Mouse (Mus musculus) intestine, postnatal 0 days (tissue): ENCODE results near the gene Med27. TPM values are rescaled to one million over a fixed set of nuclear protein-coding genes. Genes with fewer than 3 reads are reported as not detected.

Experiments
- ATAC-seq: fragments of 200-750 bp; cut with Nextera tagmentation; 2 replicates; pipeline ENCODE4 v1.8.0; 2017; ENCODE audit warnings: mild to moderate bottlenecking, moderate TSS enrichment, moderate library complexity
- H3K27ac ChIP-seq: fragments of 300-500 bp; sonication (generic); 2 replicates; pipeline ENCODE4 v1.5.1; 2014; ENCODE audit warnings: mild to moderate bottlenecking, low read depth, low read length, moderate library complexity
- H3K27me3 ChIP-seq: fragments of 300-500 bp; sonication (generic); replicated peaks from 2 replicates; pipeline ENCODE4 v1.6.1; 2014; ENCODE audit warnings: low read length, mixed read lengths; ENCODE audit not compliant: control insufficient read depth, insufficient read depth
- H3K36me3 ChIP-seq: fragments of 300-500 bp; sonication (generic); 2 replicates; pipeline ENCODE4 v1.6.1; 2014; ENCODE audit warnings: mild to moderate bottlenecking, moderate library complexity; ENCODE audit not compliant: control insufficient read depth, insufficient read depth
- H3K4me1 ChIP-seq: fragments of 300-500 bp; sonication (generic); replicated peaks from 2 replicates; pipeline ENCODE4 v1.6.1; 2014; ENCODE audit warnings: antibody characterized with exemption, low read length, mixed read lengths; ENCODE audit not compliant: control insufficient read depth, insufficient read depth
- H3K4me2 ChIP-seq: fragments of 300-500 bp; sonication (generic); replicated peaks from 2 replicates; pipeline ENCODE4 v1.6.1; 2014; ENCODE audit warnings: low read depth, mild to moderate bottlenecking, moderate library complexity
- H3K4me3 ChIP-seq: fragments of 300-500 bp; sonication (generic); 2 replicates; pipeline ENCODE4 v1.5.1; 2014; ENCODE audit warnings: low read depth, low read length
- H3K9ac ChIP-seq: fragments of 300-500 bp; sonication (generic); 2 replicates; pipeline ENCODE4 v1.6.1; 2014; ENCODE audit warnings: mild to moderate bottlenecking, low read depth, low read length
- H3K9me3 ChIP-seq: fragments of 300-500 bp; sonication (generic); 2 replicates; pipeline ENCODE4 v1.6.1; 2016; ENCODE audit warnings: mixed run types; ENCODE audit not compliant: control insufficient read depth
- CTCF ChIP-seq: sonication (generic); IDR thresholded peaks from 2 replicates; pipeline ENCODE4 v1.5.1; 2016; ENCODE audit warnings: low read depth, mild to moderate bottlenecking, control low read depth, antibody characterized with exemption, moderate library complexity
- WGBS: fragments of 180-500 bp; shearing (Covaris S2); extraction: QIAGEN DNeasy Blood & Tissue Kit; methylation state at CpG from one replicate; pipeline ENCODE4 v1.1.7; 2014; 5-methylcytosine and 5-hydroxymethylcytosine counted together
- polyA plus RNA-seq: library from polyadenylated mRNA; unstranded; fragments of >200 nt; fragmentation: Nextera tagmentation; extraction: Ambion mirVana; gene quantifications from 2 replicates; pipeline ENCODE4 v1.2.1, GENCODE M21; 2015

Gene Med27
- polyA plus RNA-seq, 1 experiment from 2014 or later = 24.8 TPM

GRCm38 (mm10) chr2:29410884-29411283 lies 64.3 kb downstream of the Med27 start:
- Histone ChIP-seq H3K4me3 (no peak overlapping the region), H3K27me3 (no peaks in the 10 kb centered on the region), H3K4me1 (peaks cover 18% of the 10 kb centered on the region), H3K9me3 (no peaks in the 10 kb centered on the region), H3K9ac (no peak overlapping the region), H3K4me2 (no peak overlapping the region), H3K27ac (no peak overlapping the region), H3K36me3 (no peaks in the 10 kb centered on the region)
- WGBS = 82% methylated on average over 7 of the region's 7 CpGs
- ATAC-seq = no peak
- TF ChIP-seq CTCF = no peak

- Histone ChIP-seq H3K27me3 (no peaks in the 10 kb centered on the region), H3K9ac (no peak overlapping the region), H3K4me3 (no peak overlapping the region), H3K9me3 (no peaks in the 10 kb centered on the region), H3K4me1 (peaks cover 18% of the 10 kb centered on the region), H3K4me2 (no peak overlapping the region), H3K27ac (no peak overlapping the region), H3K36me3 (no peaks in the 10 kb centered on the region)
- TF ChIP-seq CTCF = no peak
- no peak for ATAC-seq
- 51% methylated on average over 3 of the region's 3 CpGs for WGBS
Observed at GRCm38 (mm10) chr2:29412458-29412857, 65.8 kb downstream of the Med27 start.

GRCm38 (mm10) chr2:29413259-29413993 lies 66.8 kb downstream of the Med27 start:
- Histone ChIP-seq H3K27me3 (no peaks in the 10 kb centered on the region), H3K9ac (no peak overlapping the region), H3K27ac (no peak overlapping the region), H3K36me3 (no peaks in the 10 kb centered on the region), H3K4me3 (no peak overlapping the region), H3K9me3 (no peaks in the 10 kb centered on the region), H3K4me2 (no peak overlapping the region; the same call in 1 of the 2 replicates), H3K4me1 (peaks cover 18% of the 10 kb centered on the region)
- no peak for ATAC-seq
- 38% methylated on average over 13 of the region's 13 CpGs for WGBS
- no peak for TF ChIP-seq CTCF

- Histone ChIP-seq H3K36me3 (no peaks in the 10 kb centered on the region), H3K9me3 (no peaks in the 10 kb centered on the region), H3K27me3 (no peaks in the 10 kb centered on the region), H3K9ac (no peak overlapping the region), H3K4me2 (no peak overlapping the region), H3K4me3 (no peak overlapping the region), H3K4me1 (peaks cover 18% of the 10 kb centered on the region), H3K27ac (no peak overlapping the region)
- no peak for ATAC-seq
- no peak for TF ChIP-seq CTCF
- 89% methylated on average over 7 of the region's 7 CpGs for WGBS
Observed at GRCm38 (mm10) chr2:29414852-29415473, 68.3 kb downstream of the Med27 start.

- H3K9me3 ChIP-seq = no peaks in the 10 kb centered on the region
- ATAC-seq = no peak
- no peak overlapping the region for H3K4me3 ChIP-seq
- no peaks in the 10 kb centered on the region for H3K36me3 ChIP-seq
- H3K4me1 ChIP-seq = 0 out of 2 replicates have a peak, but pooled peaks cover 2% of the 10 kb centered on the region
- no peaks in the 10 kb centered on the region for H3K27me3 ChIP-seq
- 72% methylated on average over 6 of the region's 6 CpGs for WGBS
- H3K9ac ChIP-seq = no peak overlapping the region
- H3K27ac ChIP-seq = no peak overlapping the region
- no peak overlapping the region for H3K4me2 ChIP-seq
- no peak for TF ChIP-seq CTCF
Observed at GRCm38 (mm10) chr2:29418498-29418897, 71.9 kb downstream of the Med27 start.

GRCm38 (mm10) chr2:29419434-29419833 lies 72.8 kb downstream of the Med27 start:
- Histone ChIP-seq H3K27me3 (no peaks in the 10 kb centered on the region), H3K4me3 (no peak overlapping the region), H3K4me1 (no peaks in the 10 kb centered on the region), H3K9me3 (no peaks in the 10 kb centered on the region), H3K9ac (no peak overlapping the region), H3K4me2 (no peak overlapping the region), H3K27ac (no peak overlapping the region), H3K36me3 (no peaks in the 10 kb centered on the region)
- no peak for TF ChIP-seq CTCF
- 57% methylated on average over 5 of the region's 5 CpGs for WGBS
- no peak for ATAC-seq
